Mouse (Mus musculus): ENCODE measurements at regions not wholly inside any gene's neighbourhood (a gene's known extent, or its start where the extent isn't known, plus 50 kb on each side); places are given as distances from the start of the nearest gene placed in this dataset.

DNA sequence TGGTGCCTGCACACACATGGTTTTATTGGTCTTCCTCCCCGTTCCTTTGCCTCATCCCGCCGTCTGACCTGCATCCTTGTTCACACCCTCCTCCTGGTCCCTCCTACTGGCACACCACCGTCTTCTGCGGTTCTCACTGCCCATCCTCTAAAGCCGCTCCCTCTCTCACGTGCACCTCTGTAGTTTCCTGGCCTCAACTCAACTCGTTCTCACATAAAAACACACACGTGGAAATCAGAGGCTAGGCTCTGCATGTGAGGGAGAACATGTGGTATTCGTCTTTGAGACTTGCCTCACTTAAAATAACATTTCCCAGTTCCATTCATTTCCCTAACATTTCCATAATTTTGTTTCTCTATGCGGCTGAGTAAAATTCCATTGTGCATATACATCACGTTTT lies 69.5 kb downstream of the Aldh8a1 start:
- DNase-seq (ENCODE audit: low read depth, low spot score): peak; percentile 62

DNA sequence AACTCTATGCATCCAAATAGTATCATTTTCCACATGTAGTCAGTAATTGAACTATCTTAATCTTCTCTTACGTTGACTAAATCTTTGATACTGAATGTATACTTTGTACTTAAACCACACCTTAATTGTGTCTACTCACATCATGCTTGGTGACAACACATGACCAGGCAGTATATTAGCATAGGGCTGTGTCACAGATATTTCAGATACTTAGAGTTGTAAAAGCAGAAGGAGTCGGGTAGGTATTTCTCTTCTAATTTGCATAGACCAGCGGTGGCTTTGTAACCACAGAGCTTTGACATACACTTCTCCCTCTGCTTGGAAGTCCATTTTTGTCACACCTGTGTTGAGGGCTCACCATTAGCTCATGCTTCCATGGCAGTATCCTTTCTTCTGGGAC lies 71.0 kb downstream of the Aldh8a1 start:
- DNase-seq (ENCODE audit: low read depth, low spot score): no peak

DNA sequence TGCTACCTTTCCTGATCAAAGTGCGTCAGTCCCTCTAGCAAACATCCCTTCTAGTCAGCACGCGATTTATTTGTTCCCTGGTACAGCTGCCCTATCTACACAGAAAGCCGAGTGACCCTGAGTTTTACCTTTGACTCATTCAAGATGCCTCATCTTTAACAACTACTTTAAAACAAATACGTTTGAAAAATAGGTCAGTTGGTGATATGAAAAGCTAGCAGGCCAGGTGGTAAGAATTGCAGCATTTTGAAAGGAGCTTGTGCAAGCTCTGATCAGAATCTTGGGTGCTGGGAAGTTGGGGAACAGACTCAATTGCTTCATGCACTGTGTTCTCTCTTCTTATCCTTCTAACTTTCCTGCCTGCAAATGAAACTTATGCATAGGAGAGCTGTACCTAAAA lies 71.9 kb downstream of the Aldh8a1 start:
- no peak for DNase-seq (ENCODE audit: low read depth, low spot score)

DNA sequence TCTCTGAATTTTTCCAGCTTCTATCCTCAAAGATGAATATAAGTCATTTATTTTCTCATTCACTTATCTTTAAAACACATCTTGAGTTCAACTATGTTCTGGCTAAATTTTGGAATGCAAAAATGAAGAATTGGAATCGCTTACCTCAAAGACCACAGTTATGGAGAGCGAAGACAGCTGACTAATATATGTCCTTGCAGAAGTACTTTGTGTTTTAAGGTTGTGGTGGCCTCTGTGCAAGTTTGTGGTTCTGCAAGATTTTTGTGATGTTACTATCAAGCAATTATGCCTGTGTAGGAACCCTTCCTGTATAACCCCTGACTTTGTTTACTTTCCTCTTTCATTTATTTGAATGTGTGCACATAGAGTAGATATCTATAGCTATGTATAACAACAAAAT lies 75.5 kb downstream of the Aldh8a1 start:
- no peak for DNase-seq (ENCODE audit: low read depth, low spot score)

DNA sequence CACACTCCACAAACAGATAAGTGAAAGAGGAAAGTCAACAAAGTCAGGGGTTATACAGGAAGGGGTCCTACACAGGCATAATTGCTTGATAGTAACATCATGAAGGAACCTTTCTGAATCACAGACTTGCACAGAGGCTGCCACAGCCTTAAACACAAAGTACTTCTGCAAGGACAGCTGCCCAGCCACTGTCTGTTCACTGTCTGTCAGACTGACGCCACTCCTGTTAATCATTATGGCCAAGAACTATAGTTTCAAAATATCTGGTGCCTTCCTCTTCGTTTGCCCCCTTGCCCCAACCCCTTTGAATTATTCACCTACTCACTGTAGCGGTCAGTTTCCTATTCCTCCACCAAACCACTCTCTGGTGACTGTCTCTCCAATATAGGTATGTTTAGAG lies 76.4 kb downstream of the Aldh8a1 start:
- DNase-seq (ENCODE audit: low read depth, low spot score): no peak

DNA sequence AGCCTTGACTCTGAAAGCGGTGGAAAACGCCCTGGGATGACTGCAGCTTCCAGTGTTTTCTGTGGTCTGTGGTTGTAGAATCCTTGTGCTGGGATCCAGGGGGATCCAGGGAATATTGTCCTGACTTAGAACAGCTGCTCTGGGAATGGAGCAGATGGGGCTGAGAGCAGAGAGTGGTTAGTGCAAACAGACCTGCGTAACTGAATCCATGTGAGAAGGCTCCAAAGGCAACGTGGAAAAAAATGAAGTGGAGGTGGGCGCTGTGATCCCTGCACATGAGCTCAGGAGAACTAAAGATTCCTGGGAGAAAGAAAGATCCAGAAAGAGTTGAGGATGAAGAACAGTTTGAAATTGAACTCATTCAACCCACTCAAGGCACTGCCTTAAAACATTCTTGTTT lies 77.1 kb downstream of the Aldh8a1 start:
- peak; percentile 52 for DNase-seq (ENCODE audit: low read depth, low spot score)

DNA sequence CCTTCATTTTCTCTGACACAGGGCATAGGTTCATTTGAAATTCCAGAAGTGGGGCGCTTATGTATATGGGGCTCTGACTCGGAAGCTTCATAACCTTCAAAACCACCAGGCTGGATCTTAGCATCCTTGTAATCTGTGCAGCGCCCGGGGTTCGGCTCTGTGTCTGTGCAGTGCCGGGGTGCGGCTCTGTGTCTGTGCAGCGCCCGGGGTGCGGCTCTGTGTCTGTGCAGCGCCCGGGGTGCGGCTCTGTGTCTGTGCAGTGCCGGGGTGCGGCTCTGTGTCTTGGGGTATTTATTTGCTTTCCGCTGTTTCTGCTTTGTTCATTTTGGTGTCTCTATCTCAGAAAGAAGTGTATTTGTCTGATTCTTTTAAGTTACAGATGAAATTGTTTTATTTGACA lies 77.7 kb downstream of the Aldh8a1 start:
- DNase-seq (ENCODE audit: low read depth, low spot score): no peak

DNA sequence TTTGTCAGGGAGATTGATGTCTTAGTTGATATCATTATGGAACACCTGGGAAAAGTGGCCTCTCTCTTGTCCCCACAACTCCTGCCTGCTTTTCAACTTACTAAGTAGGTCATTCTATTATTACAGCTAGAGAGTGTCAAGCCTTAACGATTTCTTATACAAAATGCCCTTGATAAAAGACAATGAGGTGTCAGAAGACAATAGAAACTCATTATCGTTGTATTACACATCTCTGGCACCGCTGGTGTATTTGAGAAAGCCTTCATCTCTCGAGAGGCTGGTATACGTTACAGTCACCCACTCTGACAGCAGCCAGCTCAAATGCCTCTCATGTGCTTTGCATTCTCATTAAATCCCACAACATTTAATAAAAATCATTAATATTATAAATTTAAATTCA lies 78.8 kb downstream of the Aldh8a1 start:
- no peak for DNase-seq (ENCODE audit: low read depth, low spot score)

DNA sequence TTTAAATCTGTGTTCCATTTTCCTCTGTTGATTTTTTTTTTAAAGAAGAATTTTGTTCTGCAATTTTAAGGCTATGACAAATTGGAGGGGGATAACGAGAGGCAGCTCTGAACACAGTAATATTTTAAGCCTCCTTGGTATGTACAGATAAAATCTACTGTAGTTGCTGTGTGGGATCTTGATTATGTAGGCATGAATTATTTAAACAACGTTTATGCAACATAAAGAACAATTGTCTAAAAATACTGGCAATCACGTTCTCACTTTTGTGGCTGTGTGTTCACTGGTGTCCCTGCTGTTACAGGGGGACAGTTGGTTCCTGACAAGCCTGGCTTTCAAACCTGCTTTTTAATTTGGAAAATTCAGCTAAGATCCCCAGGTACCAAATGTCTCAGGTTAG lies 79.3 kb downstream of the Aldh8a1 start:
- peak; percentile 48 for DNase-seq (ENCODE audit: low read depth, low spot score)

DNA sequence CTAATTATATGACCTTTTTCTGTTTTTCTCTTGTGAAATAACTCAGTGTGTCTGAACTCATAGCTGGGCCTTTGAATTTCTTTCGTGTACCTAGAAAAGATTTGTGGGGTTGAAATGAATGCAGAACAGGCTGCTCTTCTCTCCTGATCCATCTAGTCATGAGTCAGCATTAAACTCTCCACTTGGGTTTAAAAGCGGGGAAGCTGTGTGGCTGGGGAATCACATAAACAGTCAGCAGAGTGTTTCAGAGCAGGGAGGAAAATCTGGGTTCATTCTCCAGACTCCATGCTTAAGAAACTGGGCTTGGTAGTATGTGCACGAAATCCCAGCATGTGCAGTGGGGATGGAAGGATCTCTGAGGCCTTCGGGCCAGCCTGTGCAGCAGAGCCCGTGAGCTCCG lies 79.9 kb downstream of the Aldh8a1 start:
- DNase-seq (ENCODE audit: low read depth, low spot score): peak; percentile 40

DNA sequence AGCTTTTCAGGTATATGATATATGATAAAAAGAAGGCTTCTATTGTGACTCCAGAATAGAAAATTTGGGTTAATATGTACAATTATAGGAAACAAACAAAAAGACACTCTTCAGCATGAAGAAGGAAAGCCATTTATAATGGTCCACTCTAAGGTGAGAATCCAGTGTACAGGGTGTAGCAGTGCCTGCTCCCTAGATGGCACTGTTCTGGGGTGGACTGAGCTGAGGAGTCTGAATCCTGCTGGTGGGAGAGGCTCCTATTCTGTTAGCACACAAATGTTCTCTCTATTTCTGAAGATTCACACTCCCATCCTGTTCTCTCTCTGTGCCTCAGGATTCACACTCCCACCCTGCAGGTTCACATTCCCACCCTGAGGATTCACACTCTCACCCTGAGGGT lies 81.5 kb downstream of the Aldh8a1 start:
- DNase-seq (ENCODE audit: low read depth, low spot score): no peak

DNA sequence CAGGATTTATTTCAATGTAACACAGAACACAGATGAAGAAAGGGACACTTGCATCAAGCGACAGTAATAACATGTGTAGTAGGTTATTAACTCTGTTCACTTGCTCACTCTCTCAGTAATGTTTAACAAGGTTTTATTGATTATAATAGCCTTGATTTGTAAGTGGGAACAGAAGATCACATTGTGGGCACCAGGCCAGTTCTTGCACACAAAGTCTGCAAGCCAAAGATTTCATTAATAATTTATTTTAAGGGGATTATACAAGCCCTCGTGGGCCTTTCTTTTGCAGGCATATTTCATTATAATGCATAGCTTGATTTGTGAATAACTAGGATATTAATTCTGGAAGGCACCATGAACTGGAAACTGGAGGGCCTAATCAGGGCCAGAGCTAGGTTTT lies 83.0 kb downstream of the Aldh8a1 start:
- DNase-seq (ENCODE audit: low read depth, low spot score): no peak

DNA sequence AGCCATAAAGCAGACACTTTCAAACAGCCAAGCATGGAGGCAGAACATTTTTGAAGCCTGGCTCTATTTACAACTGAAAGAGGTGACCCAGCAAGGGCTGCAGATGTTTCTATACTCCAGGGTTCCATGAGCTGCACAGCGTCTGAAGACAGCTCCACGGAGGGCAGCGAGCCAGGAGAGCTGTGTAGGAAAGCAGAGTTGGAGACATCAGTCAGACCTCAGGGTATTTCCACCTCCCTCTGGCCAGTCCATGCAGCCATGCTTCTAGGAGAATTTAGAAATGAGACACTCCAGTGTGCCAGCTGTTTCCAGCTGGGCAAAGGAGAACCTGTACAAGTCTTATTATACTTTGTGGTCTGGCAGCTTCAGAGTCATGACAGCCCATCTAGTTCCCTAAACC lies 85.8 kb downstream of the Aldh8a1 start:
- DNase-seq (ENCODE audit: low read depth, low spot score): no peak

DNA sequence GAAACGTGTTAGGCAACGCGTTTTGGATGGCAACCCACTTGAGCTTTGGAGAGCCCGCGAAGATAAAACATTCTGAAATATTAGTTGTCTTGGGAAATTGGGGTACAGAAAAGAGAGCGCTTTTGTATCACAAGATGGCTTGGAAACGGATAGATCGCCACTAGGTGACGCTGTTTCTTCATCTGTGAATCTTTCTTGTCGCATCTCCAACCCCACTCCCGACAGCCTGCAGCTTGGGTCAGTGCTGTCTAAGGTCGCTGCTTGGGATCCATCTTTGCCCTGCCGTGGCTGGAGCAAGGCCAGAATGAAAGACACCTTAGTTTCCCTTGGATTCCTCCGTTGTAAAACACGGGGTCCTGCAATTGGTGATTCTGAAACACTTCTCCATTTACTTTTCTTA lies 88.3 kb downstream of the Aldh8a1 start:
- DNase-seq (ENCODE audit: low read depth, low spot score): peak; percentile 84

DNA sequence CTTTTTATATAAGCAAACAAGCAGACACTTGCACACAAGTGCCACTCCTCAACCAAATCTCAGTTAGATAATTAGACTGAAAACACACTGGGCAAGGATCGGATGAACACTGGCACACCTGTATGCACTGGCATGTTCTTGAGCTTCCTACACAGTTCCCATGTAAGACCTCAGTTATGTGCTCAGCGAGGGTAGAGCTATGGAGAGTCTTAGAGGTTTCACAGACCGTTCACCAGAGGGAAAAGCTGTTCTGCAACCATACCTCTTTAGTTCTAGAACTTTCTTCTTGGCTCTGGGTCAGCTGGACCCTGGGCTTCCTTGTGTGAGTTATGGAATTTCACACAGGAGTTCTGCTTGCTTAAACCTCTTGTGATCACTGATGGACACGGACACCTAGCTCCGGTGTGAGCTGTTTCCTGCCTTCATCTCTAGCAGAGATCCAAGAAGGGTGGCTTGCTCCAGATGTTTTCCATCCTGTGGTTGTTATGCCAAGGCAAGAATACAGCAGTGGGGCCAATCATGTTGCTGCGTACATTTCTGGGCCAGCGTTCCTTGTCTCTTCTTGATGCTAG lies 88.8 kb downstream of the Aldh8a1 start:
- no peak for DNase-seq (ENCODE audit: low read depth, low spot score)

DNA sequence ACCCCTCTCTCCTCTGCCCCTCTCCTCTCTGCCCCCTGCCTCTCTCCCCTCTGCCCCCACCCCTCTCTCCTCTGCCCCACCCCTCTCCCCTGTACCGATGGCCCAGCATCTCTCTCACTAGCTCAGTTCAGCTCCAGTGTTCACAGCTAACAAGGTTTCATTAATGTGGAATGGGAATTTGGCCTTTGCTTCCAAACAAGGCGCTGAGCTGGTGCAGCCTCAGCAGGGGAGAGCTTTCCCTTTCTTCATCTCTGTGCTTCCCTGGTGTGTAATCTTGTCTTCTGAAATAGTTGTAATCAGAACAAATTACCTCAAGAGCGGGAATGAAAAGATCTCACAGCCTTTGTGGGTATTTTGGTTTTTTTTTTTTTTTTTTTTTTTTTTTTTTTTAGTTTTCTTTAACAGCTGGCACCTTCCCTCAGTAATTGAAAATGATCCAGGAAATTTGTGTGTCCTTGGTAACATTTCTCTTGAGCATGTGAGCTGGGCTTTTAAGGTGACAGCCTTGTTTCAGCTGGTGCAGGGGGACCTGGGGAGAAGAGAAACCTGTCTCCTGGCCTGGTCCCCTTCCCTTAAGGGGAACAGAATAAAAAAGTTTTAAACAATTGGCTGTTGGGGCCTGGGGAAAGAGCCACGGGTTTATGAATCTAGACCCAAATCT lies 90.5 kb downstream of the Aldh8a1 start:
- no peak for DNase-seq (ENCODE audit: low read depth, low spot score)

DNA sequence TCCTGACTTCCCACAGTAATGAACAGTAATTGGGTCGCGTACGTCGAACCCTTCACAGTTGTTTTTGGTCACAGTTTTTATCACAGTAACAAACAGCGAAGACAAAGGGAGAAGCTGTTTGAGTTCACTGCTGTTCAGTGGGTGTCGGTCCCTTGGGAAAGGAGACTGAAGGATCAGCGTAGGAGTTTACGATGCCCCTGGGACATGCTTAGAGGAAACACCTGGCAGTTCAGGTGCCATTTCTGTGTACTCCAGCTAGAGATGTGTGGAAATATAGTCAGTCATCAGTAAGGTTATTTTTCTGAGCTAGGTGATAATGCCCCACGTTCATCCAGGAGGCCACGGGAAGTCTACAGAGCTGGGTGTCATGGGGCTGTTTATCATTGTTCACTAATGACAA lies 91.3 kb downstream of the Aldh8a1 start:
- no peak for DNase-seq (ENCODE audit: low read depth, low spot score)

DNA sequence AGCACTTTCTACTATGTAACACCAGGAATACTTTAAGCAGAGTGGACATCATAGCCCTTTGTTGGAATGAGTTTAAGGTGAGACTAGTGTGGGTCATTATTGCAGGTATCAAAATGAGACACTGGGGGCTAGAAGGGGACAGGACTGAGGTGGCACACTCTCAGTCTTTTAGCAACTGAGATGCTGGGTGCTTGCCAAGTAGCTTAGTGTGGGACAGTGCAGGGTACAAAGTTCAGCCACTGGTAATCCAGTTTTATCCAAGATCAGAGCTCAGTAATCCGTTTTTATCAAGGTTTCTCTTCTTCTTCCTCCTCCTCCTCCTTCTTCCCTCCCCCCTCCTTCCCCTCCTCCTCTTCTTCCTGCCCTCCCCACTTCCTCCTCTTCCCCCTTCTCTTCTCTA lies 92.9 kb downstream of the Aldh8a1 start:
- DNase-seq (ENCODE audit: low read depth, low spot score): no peak

DNA sequence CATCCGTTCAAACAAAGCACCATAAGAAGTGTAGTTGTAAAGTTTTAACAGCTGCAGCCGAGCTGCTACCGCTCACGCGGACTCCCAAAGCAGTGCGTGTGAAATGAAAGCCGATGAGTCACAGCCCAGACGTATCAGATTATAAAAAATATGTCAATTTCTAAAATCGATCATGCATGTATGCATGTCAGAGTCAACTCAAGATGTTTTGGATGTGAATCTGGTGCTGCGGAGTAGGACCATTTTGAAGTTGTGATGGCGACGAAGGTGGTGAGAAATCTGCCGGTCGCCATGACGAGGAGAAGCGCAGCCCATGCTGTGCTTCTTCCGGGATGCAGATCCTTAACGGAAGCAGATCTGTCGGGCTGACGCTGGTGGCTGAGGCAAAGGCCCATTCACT lies 93.5 kb downstream of the Aldh8a1 start:
- DNase-seq (ENCODE audit: low read depth, low spot score): no peak

DNA sequence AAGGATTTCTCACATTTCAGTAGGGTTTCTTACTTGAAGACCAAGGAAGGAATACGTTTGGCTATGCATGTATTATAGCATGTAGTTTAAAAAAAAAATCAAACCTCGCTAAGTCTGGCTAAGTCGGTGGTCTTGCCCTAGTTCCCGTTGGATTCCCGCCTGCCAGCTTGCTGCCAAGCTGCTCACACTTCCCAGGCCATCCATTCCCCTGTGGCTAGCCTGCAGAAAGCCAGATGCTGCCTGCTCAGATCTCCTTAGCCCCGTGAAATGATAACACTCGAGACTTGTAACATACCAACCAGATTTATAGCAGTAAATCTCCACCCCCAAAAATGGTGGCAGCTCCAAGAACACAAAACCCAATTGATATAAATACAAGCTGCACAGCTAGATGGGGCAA lies 97.2 kb downstream of the Aldh8a1 start:
- DNase-seq (ENCODE audit: low read depth, low spot score): no peak

DNA sequence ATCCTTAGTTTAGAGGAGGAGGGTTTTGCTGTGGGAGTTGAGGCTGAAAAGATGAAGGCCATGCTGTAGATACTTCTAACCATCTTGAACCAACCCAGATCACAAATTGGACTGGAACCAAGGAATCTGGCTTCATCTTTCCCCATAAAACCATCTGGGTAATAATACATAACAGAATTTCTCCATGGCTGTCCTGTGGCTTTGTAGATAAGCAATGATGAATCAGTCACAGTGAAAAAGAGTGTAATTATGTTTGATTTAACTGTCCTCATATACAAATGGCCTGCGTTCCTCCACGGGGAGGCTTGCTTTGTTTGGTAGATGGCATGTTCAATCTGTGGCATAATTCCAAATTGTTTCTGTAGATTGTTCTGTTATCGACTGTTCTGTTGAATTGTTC lies 100.9 kb downstream of the Aldh8a1 start:
- no peak for DNase-seq (ENCODE audit: low read depth, low spot score)

DNA sequence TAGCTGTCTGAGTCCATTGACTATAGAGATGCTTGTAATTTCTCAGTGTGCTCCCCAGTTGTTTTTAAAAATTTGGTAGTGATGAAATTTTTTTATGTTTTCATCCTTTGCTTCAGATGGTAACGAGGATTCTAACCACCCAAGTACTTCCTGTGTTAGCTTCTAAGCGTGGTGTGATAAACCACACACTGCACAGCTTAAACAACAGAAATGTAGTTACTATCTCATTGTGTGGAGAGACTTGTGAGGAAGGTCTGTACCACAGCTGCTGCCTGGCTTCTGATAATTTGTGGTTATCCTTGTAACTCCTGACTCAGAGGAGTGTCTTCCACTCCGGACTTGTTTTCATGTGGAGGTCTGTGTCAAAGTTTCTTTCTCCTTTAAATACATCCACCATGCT lies 102.3 kb downstream of the Aldh8a1 start:
- DNase-seq (ENCODE audit: low read depth, low spot score): no peak

DNA sequence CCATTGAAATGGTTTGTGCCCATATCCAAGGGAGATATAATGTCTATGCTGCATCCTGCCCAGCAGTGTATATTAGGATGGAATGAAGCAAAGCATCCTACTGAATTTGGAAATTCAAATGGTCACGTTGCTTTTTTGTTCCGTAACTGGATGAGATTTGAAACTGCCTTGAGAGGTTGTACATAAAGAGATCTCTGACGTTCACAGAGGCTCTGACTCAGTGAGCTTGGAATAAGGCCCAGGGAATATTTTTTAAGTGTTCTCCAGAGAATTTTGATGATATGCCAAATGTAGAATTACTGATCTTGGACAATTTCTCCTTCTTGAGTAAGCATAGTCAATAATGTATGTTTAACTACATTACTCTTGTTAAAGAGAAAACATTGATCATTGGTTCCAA lies 104.2 kb downstream of the Aldh8a1 start:
- DNase-seq (ENCODE audit: low read depth, low spot score): no peak

DNA sequence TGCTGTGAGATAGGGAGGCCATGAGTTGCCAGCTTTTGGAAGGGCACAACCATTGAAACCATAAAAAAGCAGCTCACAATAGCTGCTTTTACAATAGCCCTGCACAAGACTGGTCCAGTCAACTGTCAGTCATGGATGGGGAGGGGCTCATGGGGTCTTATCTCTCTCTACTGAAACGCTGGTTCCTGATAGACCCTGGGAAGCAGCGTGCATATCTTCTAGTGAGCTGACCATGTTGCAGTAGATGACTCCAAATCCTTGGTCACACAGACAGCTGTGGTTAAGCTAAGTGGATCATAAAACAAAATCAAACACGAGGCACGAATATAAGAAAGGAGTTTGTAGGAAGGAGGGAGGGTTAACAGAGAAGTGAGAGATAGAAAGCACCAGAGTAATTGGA lies 105.0 kb downstream of the Aldh8a1 start:
- DNase-seq (ENCODE audit: low read depth, low spot score): no peak
